Mouse (Mus musculus): Measurements from ENCODE around the gene Creld2.

- no peak for TF ChIP-seq POLR2A (IDR thresholded peaks at IDR 0.05; ENCODE audit: control insufficient read depth, low read depth, low read length)
- no peak for TF ChIP-seq CTCF (IDR thresholded peaks at IDR 0.05; ENCODE audit: control insufficient read depth, insufficient read depth, insufficient replicate concordance, low read depth, low read length)
These were observed 4.2 kb upstream of the Creld2 start for GRCm38 (mm10) chr15:88815196-88815700.

Measured in testis, adult 2 months (tissue).